Mouse (Mus musculus) ES-Bruce4 (cell line): ENCODE results near the gene Metap2.

Source experiments
- EP300 ChIP-seq: IDR thresholded peaks from 2 replicates; pipeline ENCODE4 v1.6.1; 2011; ENCODE audit warnings: low read depth, low read length; ENCODE audit not compliant: insufficient read depth
- POLR2A ChIP-seq: IDR thresholded peaks from one replicate; pipeline ENCODE4 v1.8.1; 2011; ENCODE audit warnings: low read length; ENCODE audit not compliant: insufficient read depth

GRCm38 (mm10) chr10:93907376-93907775 lies 10.5 kb upstream of the Metap2 start:
- TF ChIP-seq POLR2A (no peak), EP300 (no peak)
